Mouse (Mus musculus): ENCODE results near the gene Adipor2. TPM values are rescaled to one million over a fixed set of nuclear protein-coding genes. Genes with fewer than 3 reads are reported as not detected.
A peak's percentile ranks its signal among the peaks of the same experiment; 100 is the strongest.

Gene Adipor2
- polyA plus RNA-seq, 1 experiment = 111 TPM

DNA sequence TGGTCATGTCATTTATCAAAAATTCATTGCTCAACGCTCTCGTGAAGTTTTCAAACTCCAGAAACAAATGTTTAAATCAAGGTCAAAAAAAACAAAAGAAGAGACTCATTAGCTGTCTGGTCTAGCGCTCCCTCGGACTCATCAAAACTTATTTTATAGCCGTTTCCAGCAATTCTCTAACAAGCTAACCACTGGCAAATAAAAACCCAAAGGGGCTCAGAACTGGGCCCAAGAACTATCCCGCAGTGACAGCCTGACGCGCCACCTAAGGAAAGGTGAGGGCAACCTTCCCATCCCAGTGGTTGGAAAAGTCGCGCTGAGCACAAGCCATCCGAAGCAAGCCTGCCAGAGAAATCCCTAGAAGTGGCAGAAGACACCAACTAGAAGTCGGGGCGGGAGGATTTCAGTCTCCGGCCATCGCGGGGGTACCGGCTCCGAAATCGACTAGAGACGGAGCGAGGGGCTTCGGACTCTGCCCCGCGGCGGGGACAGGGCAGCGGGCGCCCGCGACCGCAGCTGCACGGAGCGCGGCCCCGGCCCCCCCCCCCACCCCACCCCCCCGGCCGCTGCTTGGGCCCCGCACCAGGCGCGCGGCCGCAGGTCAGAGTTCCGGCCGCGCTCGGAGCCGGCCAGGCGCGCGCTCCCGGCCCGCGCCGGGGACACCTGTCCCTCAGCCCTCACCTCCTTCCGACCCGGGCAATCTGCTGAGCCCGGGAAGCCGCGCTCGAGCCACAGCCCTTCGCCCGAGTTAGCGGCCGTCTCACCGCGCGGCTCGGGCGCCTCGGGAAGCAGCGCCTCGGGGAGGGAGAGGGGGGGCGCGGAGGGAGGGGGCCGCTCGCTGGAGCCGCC lies 29.5 kb downstream of the Adipor2 start:
- H3K36me3 ChIP-seq (ENCODE audit: control insufficient read depth, insufficient read depth, low read length, poor library complexity, severe bottlenecking) = no peaks in the 10 kb centered on the region; the same call in 1 of the 2 replicates
- no peaks in the 10 kb centered on the region for H3K27me3 ChIP-seq (ENCODE audit: control insufficient read depth, insufficient read depth, low read length, poor library complexity, severe bottlenecking)
- no peaks in the 10 kb centered on the region for H3K9me3 ChIP-seq (replicated peaks; ENCODE audit: control insufficient read depth, insufficient read depth, low read length, poor library complexity, severe bottlenecking)
- H3K4me3 ChIP-seq (ENCODE audit: low read depth, low read length) = peak overlapping the region; percentile 87
- H3K4me1 ChIP-seq (ENCODE audit: control insufficient read depth, insufficient read depth, low read length) = peaks cover 2% of the 10 kb centered on the region
- peak overlapping the region; percentile 45 for H3K27ac ChIP-seq (ENCODE audit: insufficient read depth, low read length)
- H3K9ac ChIP-seq (ENCODE audit: low read depth, poor library complexity, severe bottlenecking) = peak overlapping the region; percentile 94
- TF ChIP-seq POLR2A (IDR thresholded peaks at IDR 0.05; ENCODE audit: insufficient read depth, low read length) (no peak), CTCF (IDR thresholded peaks at IDR 0.05; ENCODE audit: low read depth, low read length) (no peak), EP300 (IDR thresholded peaks at IDR 0.05; ENCODE audit: insufficient read depth, low read depth, low read length) (no peak)

DNA sequence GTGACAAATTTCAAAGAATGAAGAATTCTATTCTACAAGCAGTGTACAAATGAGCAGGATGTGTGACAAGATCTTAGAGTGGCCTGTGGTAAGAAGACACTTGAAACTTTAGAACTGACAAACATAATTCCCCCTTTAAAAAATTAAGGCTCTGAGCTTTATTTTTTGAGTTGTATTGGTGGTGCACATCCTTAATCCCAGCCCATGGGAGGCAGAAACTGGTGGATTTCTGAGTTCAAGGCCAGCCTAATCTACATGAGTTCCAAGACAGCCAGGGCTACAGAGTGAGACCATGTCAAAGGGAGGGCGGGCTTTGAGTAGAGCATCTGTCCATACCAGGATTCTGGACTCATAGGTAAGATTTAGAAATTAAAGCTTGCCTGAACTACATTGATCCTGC lies 30.7 kb downstream of the Adipor2 start:
- no peak overlapping the region for H3K4me3 ChIP-seq (ENCODE audit: low read depth, low read length)
- H3K9ac ChIP-seq (ENCODE audit: low read depth, poor library complexity, severe bottlenecking) = peak overlapping the region; percentile 94; the same call in 1 of the 2 replicates
- TF ChIP-seq EP300 (IDR thresholded peaks at IDR 0.05; ENCODE audit: insufficient read depth, low read depth, low read length) (no peak), CTCF (IDR thresholded peaks at IDR 0.05; ENCODE audit: low read depth, low read length) (no peak), POLR2A (IDR thresholded peaks at IDR 0.05; ENCODE audit: insufficient read depth, low read length) (no peak)

DNA sequence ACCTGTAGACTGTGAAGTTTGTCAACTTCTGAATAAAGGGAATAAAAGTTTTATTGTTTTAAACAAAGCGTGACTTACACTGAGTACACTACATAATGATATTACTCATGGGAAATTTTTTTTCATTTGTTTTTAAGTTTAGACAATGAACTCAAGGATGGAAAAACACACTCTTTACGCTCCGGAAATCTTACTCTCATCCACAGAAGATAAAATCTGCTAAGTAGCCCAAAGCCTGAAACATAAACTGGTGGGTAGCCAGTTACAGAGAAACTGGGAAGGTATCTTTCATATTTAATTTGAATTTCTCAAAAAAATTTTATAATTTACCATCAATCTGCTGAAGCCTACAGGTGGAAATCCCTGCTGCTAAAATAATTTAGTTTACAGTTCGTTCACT lies 31.1 kb downstream of the Adipor2 start:
- H3K9me3 ChIP-seq (replicated peaks; ENCODE audit: control insufficient read depth, insufficient read depth, low read length, poor library complexity, severe bottlenecking) = no peaks in the 10 kb centered on the region
- TF ChIP-seq CTCF (IDR thresholded peaks at IDR 0.05; ENCODE audit: low read depth, low read length) (no peak), EP300 (IDR thresholded peaks at IDR 0.05; ENCODE audit: insufficient read depth, low read depth, low read length) (no peak), POLR2A (IDR thresholded peaks at IDR 0.05; ENCODE audit: insufficient read depth, low read length) (no peak)
- H3K27ac ChIP-seq (ENCODE audit: insufficient read depth, low read length) = no peak overlapping the region
- H3K36me3 ChIP-seq (ENCODE audit: control insufficient read depth, insufficient read depth, low read length, poor library complexity, severe bottlenecking) = no peaks in the 10 kb centered on the region
- H3K27me3 ChIP-seq (ENCODE audit: control insufficient read depth, insufficient read depth, low read length, poor library complexity, severe bottlenecking) = no peaks in the 10 kb centered on the region
- H3K4me3 ChIP-seq (ENCODE audit: low read depth, low read length) = no peak overlapping the region
- H3K9ac ChIP-seq (ENCODE audit: low read depth, poor library complexity, severe bottlenecking) = no peak overlapping the region
- H3K4me1 ChIP-seq (ENCODE audit: control insufficient read depth, insufficient read depth, low read length) = peaks cover 2% of the 10 kb centered on the region

More for the DNA sequence above, 30.7 kb downstream of the Adipor2 start:
- H3K27ac ChIP-seq (ENCODE audit: insufficient read depth, low read length) = no peak overlapping the region
- H3K4me1 ChIP-seq (ENCODE audit: control insufficient read depth, insufficient read depth, low read length) = peaks cover 2% of the 10 kb centered on the region
- no peaks in the 10 kb centered on the region for H3K9me3 ChIP-seq (replicated peaks; ENCODE audit: control insufficient read depth, insufficient read depth, low read length, poor library complexity, severe bottlenecking)
- no peaks in the 10 kb centered on the region for H3K27me3 ChIP-seq (ENCODE audit: control insufficient read depth, insufficient read depth, low read length, poor library complexity, severe bottlenecking)
- no peaks in the 10 kb centered on the region; the same call in 1 of the 2 replicates for H3K36me3 ChIP-seq (ENCODE audit: control insufficient read depth, insufficient read depth, low read length, poor library complexity, severe bottlenecking)

DNA sequence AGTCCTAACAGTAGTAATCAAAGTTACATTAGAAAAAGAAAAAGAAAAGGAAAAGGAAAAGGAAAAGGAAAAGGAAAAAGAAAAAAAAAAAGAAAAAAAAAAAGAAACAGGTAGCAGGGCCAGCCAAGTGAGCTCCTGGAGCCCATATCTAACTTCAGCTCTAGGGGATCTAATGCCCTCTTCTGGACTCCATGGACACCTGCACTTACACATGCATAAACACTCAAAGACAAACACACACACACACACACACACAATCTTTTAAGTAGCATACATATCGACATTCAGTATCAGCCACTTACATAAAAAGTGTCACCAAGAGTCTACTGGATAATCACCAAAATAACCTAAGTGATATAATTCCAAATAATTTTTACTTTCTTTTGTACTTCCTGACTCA lies 31.8 kb downstream of the Adipor2 start:
- TF ChIP-seq EP300 (IDR thresholded peaks at IDR 0.05; ENCODE audit: insufficient read depth, low read depth, low read length) (no peak), POLR2A (IDR thresholded peaks at IDR 0.05; ENCODE audit: insufficient read depth, low read length) (no peak), CTCF (IDR thresholded peaks at IDR 0.05; ENCODE audit: low read depth, low read length) (no peak)
- H3K9ac ChIP-seq (ENCODE audit: low read depth, poor library complexity, severe bottlenecking) = no peak overlapping the region
- H3K36me3 ChIP-seq (ENCODE audit: control insufficient read depth, insufficient read depth, low read length, poor library complexity, severe bottlenecking) = no peaks in the 10 kb centered on the region
- no peaks in the 10 kb centered on the region for H3K27me3 ChIP-seq (ENCODE audit: control insufficient read depth, insufficient read depth, low read length, poor library complexity, severe bottlenecking)
- H3K4me3 ChIP-seq (ENCODE audit: low read depth, low read length) = no peak overlapping the region
- peaks cover 2% of the 10 kb centered on the region for H3K4me1 ChIP-seq (ENCODE audit: control insufficient read depth, insufficient read depth, low read length)
- no peaks in the 10 kb centered on the region for H3K9me3 ChIP-seq (replicated peaks; ENCODE audit: control insufficient read depth, insufficient read depth, low read length, poor library complexity, severe bottlenecking)
- H3K27ac ChIP-seq (ENCODE audit: insufficient read depth, low read length) = no peak overlapping the region

DNA sequence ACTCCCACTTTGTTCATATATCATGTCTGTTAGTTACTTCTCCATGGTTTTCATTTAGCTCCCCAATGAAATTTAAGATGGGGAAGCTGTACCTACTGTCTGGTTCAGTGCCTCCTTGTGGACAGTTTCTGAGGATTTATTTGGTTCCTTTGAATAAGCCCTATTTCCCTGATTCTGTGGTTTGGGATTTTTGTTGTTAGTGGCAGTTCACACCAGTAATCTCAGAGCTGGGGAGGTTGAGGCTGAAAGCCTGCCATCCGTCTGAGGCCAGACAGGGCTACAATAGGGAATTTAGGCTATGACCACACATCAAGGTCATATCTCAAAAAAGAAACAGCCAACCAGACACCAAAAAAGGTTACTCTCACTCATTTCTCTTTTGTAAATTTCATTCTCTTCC lies 38.9 kb downstream of the Adipor2 start:
- H3K4me3 ChIP-seq (ENCODE audit: low read depth, low read length) = no peak overlapping the region

DNA sequence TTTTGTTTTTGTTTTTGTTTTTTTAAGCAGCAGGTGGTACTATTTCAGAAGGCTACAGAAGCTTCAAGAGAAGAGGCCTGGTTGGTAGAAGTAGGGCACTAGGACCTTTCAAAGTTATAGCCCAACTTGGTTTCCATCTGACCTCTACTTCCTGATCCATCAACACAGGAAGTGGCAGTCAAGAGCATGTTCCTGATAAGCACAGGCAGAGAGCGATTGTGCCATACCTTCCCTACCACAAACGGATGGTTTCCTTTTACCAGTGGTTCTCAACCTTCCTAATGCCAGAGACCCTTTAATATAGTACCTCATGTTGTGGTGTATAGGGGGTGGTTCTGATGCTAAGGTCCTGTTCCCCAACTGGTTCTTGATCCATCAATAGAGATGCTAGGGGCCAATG lies 39.9 kb downstream of the Adipor2 start:
- H3K36me3 ChIP-seq (ENCODE audit: control insufficient read depth, insufficient read depth, low read length, poor library complexity, severe bottlenecking) = peaks cover 4% of the 10 kb centered on the region; the same call in 1 of the 2 replicates
- H3K4me3 ChIP-seq (ENCODE audit: low read depth, low read length) = no peak overlapping the region
- no peaks in the 10 kb centered on the region for H3K27me3 ChIP-seq (ENCODE audit: control insufficient read depth, insufficient read depth, low read length, poor library complexity, severe bottlenecking)
- peaks cover 3% of the 10 kb centered on the region for H3K4me1 ChIP-seq (ENCODE audit: control insufficient read depth, insufficient read depth, low read length)
- no peak for TF ChIP-seq CTCF (IDR thresholded peaks at IDR 0.05; ENCODE audit: low read depth, low read length)
- no peak for TF ChIP-seq EP300 (IDR thresholded peaks at IDR 0.05; ENCODE audit: insufficient read depth, low read depth, low read length)
- no peak for TF ChIP-seq POLR2A (IDR thresholded peaks at IDR 0.05; ENCODE audit: insufficient read depth, low read length)
- no peaks in the 10 kb centered on the region for H3K9me3 ChIP-seq (replicated peaks; ENCODE audit: control insufficient read depth, insufficient read depth, low read length, poor library complexity, severe bottlenecking)
- no peak overlapping the region for H3K27ac ChIP-seq (ENCODE audit: insufficient read depth, low read length)
- no peak overlapping the region for H3K9ac ChIP-seq (ENCODE audit: low read depth, poor library complexity, severe bottlenecking)

More for the DNA sequence above, 38.9 kb downstream of the Adipor2 start:
- H3K9me3 ChIP-seq (replicated peaks; ENCODE audit: control insufficient read depth, insufficient read depth, low read length, poor library complexity, severe bottlenecking) = no peaks in the 10 kb centered on the region
- TF ChIP-seq EP300 (IDR thresholded peaks at IDR 0.05; ENCODE audit: insufficient read depth, low read depth, low read length) = no peak
- no peak for TF ChIP-seq CTCF (IDR thresholded peaks at IDR 0.05; ENCODE audit: low read depth, low read length)
- no peak for TF ChIP-seq POLR2A (IDR thresholded peaks at IDR 0.05; ENCODE audit: insufficient read depth, low read length)
- H3K4me1 ChIP-seq (ENCODE audit: control insufficient read depth, insufficient read depth, low read length) = peaks cover 3% of the 10 kb centered on the region
- H3K36me3 ChIP-seq (ENCODE audit: control insufficient read depth, insufficient read depth, low read length, poor library complexity, severe bottlenecking) = peaks cover 4% of the 10 kb centered on the region; the same call in 1 of the 2 replicates
- H3K9ac ChIP-seq (ENCODE audit: low read depth, poor library complexity, severe bottlenecking) = no peak overlapping the region
- H3K27ac ChIP-seq (ENCODE audit: insufficient read depth, low read length) = no peak overlapping the region
- H3K27me3 ChIP-seq (ENCODE audit: control insufficient read depth, insufficient read depth, low read length, poor library complexity, severe bottlenecking) = no peaks in the 10 kb centered on the region
